Mouse (Mus musculus) heart, embryonic 14.5 days (tissue): ENCODE results near the gene Ube2z. TPM values are rescaled to one million over a fixed set of nuclear protein-coding genes. Genes with fewer than 3 reads are reported as not detected.
"Not testable (repeated sequence)": the region's sequence is repeated elsewhere in the genome, so short reads cannot be mapped to it uniquely, and the experiment has no call there.

Source experiments
- ATAC-seq: fragments of 200-750 bp; cut with Nextera tagmentation; 2 replicates; pipeline ENCODE4 v1.8.0; 2017; ENCODE audit warnings: low read depth, moderate TSS enrichment; ENCODE audit not compliant: insufficient number of reproducible peaks, insufficient read depth, low FRiP score
- H3K27ac ChIP-seq, 2 experiments: fragments of 200-500 bp in 1 of 2; fragments of 300-500 bp in 1 of 2; sonication (generic) in 1 of 2; replicated peaks in 1 of 2; 2 replicates each; pipeline ENCODE4 v1.5.1; 2012 to 2014; ENCODE audit warnings: low read depth in 2 of 2, low read length in 2 of 2, control low read depth in 1 of 2, mild to moderate bottlenecking in 1 of 2, mixed read lengths in 1 of 2; ENCODE audit not compliant: control insufficient read depth in 1 of 2, insufficient read depth in 1 of 2
- H3K27me3 ChIP-seq: fragments of 300-500 bp; sonication (generic); 2 replicates; pipeline ENCODE4 v1.6.1; 2014; ENCODE audit warnings: mild to moderate bottlenecking, low read length, control low read depth; ENCODE audit not compliant: control insufficient read depth, insufficient read depth
- H3K36me3 ChIP-seq: fragments of 300-500 bp; sonication (generic); 2 replicates; pipeline ENCODE4 v1.6.1; 2014; ENCODE audit warnings: mild to moderate bottlenecking, control low read depth, low read length, mixed read lengths; ENCODE audit not compliant: control insufficient read depth, insufficient read depth
- H3K4me1 ChIP-seq, 2 experiments: fragments of 200-500 bp in 1 of 2; fragments of 300-500 bp in 1 of 2; sonication (generic) in 1 of 2; 2 replicates each; pipeline ENCODE4 v1.6.1; 2012 to 2014; ENCODE audit warnings: low read length in 2 of 2, control low read depth in 1 of 2, mixed read lengths in 1 of 2; ENCODE audit not compliant: control insufficient read depth in 2 of 2, insufficient read depth in 2 of 2
- H3K4me2 ChIP-seq: fragments of 300-500 bp; sonication (generic); 2 replicates; pipeline ENCODE4 v1.6.1; 2014; ENCODE audit warnings: mild to moderate bottlenecking, low read length
- H3K4me3 ChIP-seq, 2 experiments: fragments of 200-500 bp in 1 of 2; fragments of 300-500 bp in 1 of 2; sonication (generic) in 1 of 2; 2 replicates each; pipeline ENCODE4 v1.5.1; 2012 to 2014; ENCODE audit warnings: low read length in 2 of 2, mild to moderate bottlenecking in 2 of 2, control low read depth in 1 of 2, low read depth in 1 of 2, moderate library complexity in 1 of 2; ENCODE audit not compliant: control insufficient read depth in 1 of 2, insufficient read depth in 1 of 2
- H3K9ac ChIP-seq: fragments of 300-500 bp; sonication (generic); 2 replicates; pipeline ENCODE4 v1.6.1; 2014; ENCODE audit warnings: mild to moderate bottlenecking, low read length
- H3K9me3 ChIP-seq: fragments of 300-500 bp; sonication (generic); 2 replicates; pipeline ENCODE4 v1.6.1; 2016; ENCODE audit warnings: low read length, control low read depth; ENCODE audit not compliant: control insufficient read depth
- WGBS: fragments of 180-500 bp; shearing (Covaris S2); extraction: QIAGEN DNeasy Blood & Tissue Kit; methylation state at CpG from one replicate; pipeline ENCODE4 v1.1.7; 2014; 5-methylcytosine and 5-hydroxymethylcytosine counted together
- polyA plus RNA-seq: library from polyadenylated mRNA; unstranded; fragments of >200 nt; fragmentation: Nextera tagmentation; extraction: Ambion mirVana; gene quantifications from 2 replicates; pipeline ENCODE4 v1.2.1, GENCODE M21; 2014

Ube2z gene
- 28.7 and 29.7 TPM in 2 replicates for polyA plus RNA-seq

- H3K27me3 ChIP-seq, result no peaks in the 10 kb centered on the region
- peak within 1 kb of the TSS; percentile 91 to 92 for H3K4me3 ChIP-seq
- peaks cover 3 to 19% of the 10 kb centered on the region in 2 experiments for H3K4me1 ChIP-seq
- no peaks in the 10 kb centered on the region for H3K9me3 ChIP-seq
- peak; percentile 99 for ATAC-seq
- WGBS, result 3% methylated on average over 49 of the region's 50 CpGs
- peak within 1 kb of the TSS; percentile 86 for H3K27ac ChIP-seq
- H3K9ac ChIP-seq, result peak within 1 kb of the TSS; percentile 98
- H3K4me2 ChIP-seq, result peak within 1 kb of the TSS; percentile 71
- peaks cover 33% of the 10 kb centered on the region for H3K36me3 ChIP-seq
Measured at GRCm38 (mm10) chr11:96065215-96065911, at the start of gene Ube2z. Gene Ube2z, minus strand, starts transcription at chr11:96065388.

- Histone ChIP-seq H3K27me3 (no peaks in the 10 kb centered on the region; the same call in 1 of the 2 replicates), H3K4me3 (no peak overlapping the region), H3K9me3 (no peaks in the 10 kb centered on the region), H3K36me3 (no peaks in the 10 kb centered on the region), H3K4me2 (no peak overlapping the region), H3K9ac (no peak overlapping the region), H3K4me1 (no peaks in the 10 kb centered on the region), H3K27ac (no peak overlapping the region)
- WGBS, result 53% methylated on average over 2 of the region's 2 CpGs
- no peak for ATAC-seq
Measured at GRCm38 (mm10) chr11:96114077-96114476, 48.9 kb upstream of the Ube2z start.

GRCm38 (mm10) chr11:96111751-96112150, 46.6 kb upstream of the Ube2z start, which contains the start of gene Calcoco2:
Gene Calcoco2, minus strand, starts transcription at chr11:96111964.
- Histone ChIP-seq H3K27ac (no peak within 1 kb of the TSS), H3K27me3 (peaks cover 3% of the 10 kb centered on the region; the same call in 1 of the 2 replicates)

GRCm38 (mm10) chr11:96110950-96111349, 45.8 kb upstream of the Ube2z start:
- not testable (repeated sequence) for H3K27ac ChIP-seq, H3K27me3 ChIP-seq, H3K4me1 ChIP-seq, H3K4me2 ChIP-seq, H3K4me3 ChIP-seq, H3K9ac ChIP-seq, ATAC-seq, H3K36me3 ChIP-seq, H3K9me3 ChIP-seq
- WGBS, result 62% methylated on average over 2 of the region's 2 CpGs

More at GRCm38 (mm10) chr11:96111751-96112150, 46.6 kb upstream of the Ube2z start, which contains the start of gene Calcoco2:
- no peak for ATAC-seq
- no peaks in the 10 kb centered on the region for H3K4me1 ChIP-seq
- no peak within 1 kb of the TSS for H3K4me3 ChIP-seq
- no peaks in the 10 kb centered on the region for H3K9me3 ChIP-seq
- WGBS, result 27% methylated on average over 14 of the region's 14 CpGs
- H3K9ac ChIP-seq, result no peak within 1 kb of the TSS
- H3K36me3 ChIP-seq, result no peaks in the 10 kb centered on the region
- H3K4me2 ChIP-seq, result no peak within 1 kb of the TSS

GRCm38 (mm10) chr11:96108376-96108775, 43.2 kb upstream of the Ube2z start:
- no peaks in the 10 kb centered on the region for H3K9me3 ChIP-seq
- no peak overlapping the region for H3K4me3 ChIP-seq
- peaks cover 3% of the 10 kb centered on the region; the same call in 1 of the 2 replicates for H3K27me3 ChIP-seq
- H3K4me2 ChIP-seq, result no peak overlapping the region
- H3K36me3 ChIP-seq, result no peaks in the 10 kb centered on the region
- H3K27ac ChIP-seq, result no peak overlapping the region
- H3K4me1 ChIP-seq, result no peaks in the 10 kb centered on the region
- 58% methylated on average over 1 of the region's 1 CpGs for WGBS
- no peak for ATAC-seq
- H3K9ac ChIP-seq, result no peak overlapping the region

GRCm38 (mm10) chr11:96093361-96093760, 28.2 kb upstream of the Ube2z start:
- H3K36me3 ChIP-seq, result no peaks in the 10 kb centered on the region
- peak overlapping the region; percentile 68 to 78; a peak in 3 of 4 replicates for H3K27ac ChIP-seq
- no peaks in the 10 kb centered on the region for H3K9me3 ChIP-seq
- H3K27me3 ChIP-seq, result no peaks in the 10 kb centered on the region
- H3K9ac ChIP-seq, result no peak overlapping the region
- no peak overlapping the region for H3K4me3 ChIP-seq
- H3K4me1 ChIP-seq, result peaks cover 0 to 12% of the 10 kb centered on the region in 2 experiments; a peak in 1 of 4 replicates
- ATAC-seq, result no peak
- peak overlapping the region; percentile 34; the same call in 1 of the 2 replicates for H3K4me2 ChIP-seq
- 17% methylated on average over 3 of the region's 3 CpGs for WGBS

GRCm38 (mm10) chr11:96092674-96093291, 27.6 kb upstream of the Ube2z start:
- H3K27me3 ChIP-seq, result no peaks in the 10 kb centered on the region
- H3K9ac ChIP-seq, result peak overlapping the region; percentile 34; the same call in 1 of the 2 replicates
- WGBS, result 20% methylated on average over 7 of the region's 7 CpGs
- peak overlapping the region; percentile 34 for H3K4me2 ChIP-seq
- peak; percentile 64; the same call in 1 of the 2 replicates for ATAC-seq
- peak overlapping the region; percentile 68 to 78 for H3K27ac ChIP-seq
- H3K4me3 ChIP-seq, result no peak overlapping the region
- H3K36me3 ChIP-seq, result no peaks in the 10 kb centered on the region
- H3K9me3 ChIP-seq, result no peaks in the 10 kb centered on the region
- H3K4me1 ChIP-seq, result peaks cover 0 to 12% of the 10 kb centered on the region in 2 experiments; a peak in 1 of 4 replicates
